Mouse (Mus musculus) yolk sac, embryonic 10.5 days (tissue): Measurements from ENCODE around the gene Lrpprc.

Experiments
- DNase-seq: peaks from one replicate; pipeline ENCODE4 v3.0.0-alpha.2; 2017; ENCODE audit warnings: low spot score

The Lrpprc gene

DNA sequence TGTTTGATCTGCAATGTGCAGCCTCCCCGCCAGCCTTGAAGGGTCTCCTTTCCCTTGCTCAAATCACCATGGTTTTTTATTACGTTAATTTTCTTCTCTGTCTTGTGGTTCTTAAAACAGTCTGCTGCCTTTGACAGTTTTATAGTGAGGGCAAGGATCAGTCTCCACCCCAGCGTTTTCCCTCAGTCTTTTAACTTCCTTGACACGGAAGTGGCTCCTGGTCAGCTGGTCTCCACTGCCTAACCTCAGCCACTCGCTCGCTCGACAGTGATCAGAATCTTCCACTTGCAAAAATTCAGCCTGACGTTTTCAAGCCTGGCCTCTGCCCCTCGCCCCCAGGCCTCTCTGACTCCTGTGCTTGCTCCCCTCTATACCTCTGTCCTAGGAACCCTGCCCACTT, 124.9 kb downstream of the Lrpprc start:
- DNase-seq, result peak; percentile 51

DNA sequence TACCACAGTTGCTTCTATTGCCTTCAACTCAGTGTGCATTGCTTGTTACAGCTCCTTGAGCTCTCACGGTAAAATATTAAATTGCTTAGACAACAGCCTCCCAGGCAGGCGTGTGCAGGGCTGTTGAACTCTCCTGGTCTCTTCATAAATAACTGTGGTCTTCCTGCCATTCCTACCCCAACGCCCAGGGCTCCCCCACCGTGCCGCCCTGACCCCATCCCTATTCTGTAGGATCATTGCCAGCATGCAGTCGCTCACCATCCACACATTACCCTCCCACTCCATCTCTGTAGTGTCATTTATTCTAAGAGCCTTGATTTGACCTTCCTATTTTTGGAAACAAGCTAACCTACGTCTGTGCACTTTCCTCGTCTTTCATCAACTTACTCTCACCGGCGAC, 125.5 kb downstream of the Lrpprc start:
- no peak for DNase-seq

DNA sequence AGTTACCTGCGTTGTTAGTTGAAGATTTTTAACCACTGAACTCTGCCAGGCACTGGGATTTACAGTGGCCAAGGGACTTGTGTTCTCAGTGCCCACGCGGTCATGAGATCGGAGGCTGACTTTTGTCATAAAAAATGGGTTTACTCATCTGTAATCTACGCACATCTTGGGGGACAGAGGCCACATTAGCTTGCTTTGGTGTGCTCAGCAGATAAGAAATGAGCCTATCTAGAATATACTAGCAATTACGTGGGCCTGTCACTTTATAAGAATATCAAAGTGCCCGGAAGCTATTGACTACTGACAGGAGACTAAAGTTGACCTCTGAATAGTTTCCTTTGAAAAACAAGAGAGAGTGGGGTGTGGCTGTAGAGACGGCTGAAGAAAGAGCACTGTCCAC, 131.6 kb downstream of the Lrpprc start:
- no peak for DNase-seq

DNA sequence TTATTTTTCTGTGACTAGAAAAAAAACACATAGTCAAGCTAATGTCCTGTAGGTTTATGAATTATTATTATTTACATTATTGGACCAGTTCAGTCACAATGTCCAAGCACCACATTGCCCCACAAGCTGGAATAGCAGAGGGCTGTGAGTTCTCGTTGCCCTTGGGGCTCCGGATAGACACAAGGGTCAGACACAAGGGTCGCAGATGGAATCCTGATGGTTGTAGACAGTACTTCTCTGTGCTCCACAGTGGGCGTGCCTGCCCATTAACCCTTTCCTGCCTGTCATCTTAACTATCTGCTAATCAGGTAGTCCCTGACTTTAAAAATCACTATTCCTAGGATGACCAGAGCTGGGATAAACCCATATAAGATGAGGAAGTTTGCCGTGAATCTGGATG, 132.4 kb downstream of the Lrpprc start:
- DNase-seq, result no peak

DNA sequence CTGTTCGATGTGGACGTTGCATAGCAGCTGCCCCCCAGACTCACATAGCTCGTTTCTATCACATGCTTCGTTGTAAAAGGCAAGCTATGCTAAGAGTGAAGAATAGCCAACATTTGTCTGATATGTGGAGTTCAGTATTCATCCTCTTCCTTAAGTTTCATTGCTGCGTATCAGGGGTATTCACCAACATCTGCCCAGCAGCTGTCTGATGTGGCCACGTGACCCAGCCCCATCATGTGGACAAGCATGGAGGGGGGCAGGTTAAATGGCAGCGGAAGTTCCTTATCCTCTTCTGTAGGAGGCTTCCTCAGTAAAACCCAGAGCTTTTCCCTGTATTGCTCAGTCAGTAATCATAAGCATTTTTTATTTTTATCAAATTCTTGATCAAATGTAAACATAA, 132.8 kb downstream of the Lrpprc start:
- DNase-seq, result no peak

DNA sequence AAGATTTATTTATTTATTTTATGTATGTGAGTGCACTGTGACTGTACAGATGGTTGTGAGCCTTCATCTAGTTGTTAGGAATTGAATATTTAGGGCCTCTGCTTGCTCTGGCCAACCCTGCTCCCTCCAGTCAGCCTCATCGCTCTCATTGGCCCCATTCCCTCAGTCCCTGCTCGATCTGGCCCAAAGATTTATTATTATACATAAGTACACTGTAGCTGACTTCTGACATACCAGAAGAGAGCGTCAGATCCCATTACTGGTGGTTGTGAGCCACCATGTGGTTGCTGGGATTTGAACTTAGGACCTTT, 133.2 kb downstream of the Lrpprc start:
- no peak for DNase-seq

DNA sequence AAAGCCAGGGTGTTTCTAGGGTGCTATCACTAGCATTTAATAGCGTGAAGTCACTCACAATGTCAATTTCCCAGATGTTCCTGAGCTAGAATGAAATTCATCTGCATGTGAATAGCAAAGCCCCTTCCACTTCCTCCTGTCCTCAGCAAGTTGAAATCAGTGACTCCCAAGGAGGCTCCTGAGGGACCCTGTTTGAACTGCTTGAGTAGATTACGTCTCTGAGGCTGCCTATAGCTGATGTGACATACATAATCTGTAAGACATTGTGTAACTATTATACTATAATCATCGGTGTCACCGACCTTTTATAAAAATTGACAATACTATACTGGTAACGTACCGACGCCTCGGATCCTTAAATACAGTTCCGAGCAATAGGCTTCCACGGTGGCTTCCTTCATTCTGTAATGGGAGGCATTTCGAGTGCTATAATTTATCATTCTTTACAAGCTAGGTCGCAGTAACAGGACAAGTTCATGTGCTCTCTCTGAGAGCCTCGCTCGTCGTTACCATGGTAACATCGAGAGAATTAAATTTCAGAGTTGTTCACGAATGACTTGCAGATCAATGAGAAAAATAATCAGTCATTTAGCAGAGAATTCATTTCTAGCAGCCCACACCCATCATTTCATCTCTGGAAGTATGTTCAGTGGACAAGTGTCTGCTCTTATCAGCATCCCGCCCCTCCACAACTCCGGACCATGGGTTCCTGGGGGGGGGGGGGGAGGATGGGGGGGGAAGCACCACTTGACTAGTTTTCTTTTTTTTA, 133.8 kb downstream of the Lrpprc start:
- no peak for DNase-seq

DNA sequence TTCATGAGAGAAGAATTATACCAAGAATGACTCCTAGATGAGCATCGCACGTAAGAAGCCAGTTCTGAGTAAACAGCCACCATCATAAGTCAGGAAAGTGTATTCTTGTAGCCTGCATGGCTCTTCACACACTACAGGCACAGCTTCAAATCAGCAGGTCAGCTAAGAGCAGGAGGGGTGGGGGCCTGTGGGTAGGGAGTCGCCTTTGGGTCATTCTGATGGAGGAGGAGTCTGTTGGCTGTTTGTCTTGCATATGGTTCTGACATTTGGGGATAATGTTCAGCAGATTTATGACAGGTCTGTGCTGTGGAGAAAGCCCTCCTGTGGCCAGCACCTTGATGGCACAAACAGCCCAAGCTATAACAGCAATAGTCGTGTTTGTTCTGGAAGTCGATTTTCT, 134.4 kb downstream of the Lrpprc start:
- DNase-seq, result no peak
